Mouse (Mus musculus) neural tube, embryonic 14.5 days (tissue): ENCODE data around the gene Slc22a18. TPM values are rescaled to one million over a fixed set of nuclear protein-coding genes. Genes with fewer than 3 reads are reported as not detected.

ENCODE experiments used
- ATAC-seq: fragments of 200-750 bp; cut with Nextera tagmentation; 2 replicates; pipeline ENCODE4 v1.8.0; 2017; ENCODE audit warnings: low read depth, mild to moderate bottlenecking, moderate TSS enrichment, moderate library complexity
- H3K27ac ChIP-seq: fragments of 300-500 bp; sonication (generic); 2 replicates; pipeline ENCODE4 v1.5.1; 2014; ENCODE audit warnings: low read depth, mild to moderate bottlenecking, control low read depth, low read length, moderate library complexity, mixed read lengths
- H3K27me3 ChIP-seq: fragments of 300-500 bp; sonication (generic); 2 replicates; pipeline ENCODE4 v1.6.1; 2014; ENCODE audit warnings: low read length; ENCODE audit not compliant: control insufficient read depth, insufficient read depth
- H3K36me3 ChIP-seq: fragments of 300-500 bp; sonication (generic); 2 replicates; pipeline ENCODE4 v1.6.1; 2014; ENCODE audit warnings: low read length, mixed read lengths; ENCODE audit not compliant: control insufficient read depth, insufficient read depth
- H3K4me1 ChIP-seq: fragments of 300-500 bp; sonication (generic); 2 replicates; pipeline ENCODE4 v1.6.1; 2014; ENCODE audit warnings: low read length; ENCODE audit not compliant: control insufficient read depth, insufficient read depth
- H3K4me2 ChIP-seq: fragments of 300-500 bp; sonication (generic); 2 replicates; pipeline ENCODE4 v1.6.1; 2014; ENCODE audit warnings: mild to moderate bottlenecking, low read depth, low read length, control low read depth
- H3K4me3 ChIP-seq: fragments of 300-500 bp; sonication (generic); 2 replicates; pipeline ENCODE4 v1.5.1; 2014; ENCODE audit warnings: low read depth, low read length, control low read depth, mixed read lengths
- H3K9ac ChIP-seq: fragments of 300-500 bp; sonication (generic); replicated peaks from 2 replicates; pipeline ENCODE4 v1.6.1; 2014; ENCODE audit warnings: low read depth, mild to moderate bottlenecking, control low read depth, low read length, mixed read lengths
- H3K9me3 ChIP-seq: fragments of 300-500 bp; sonication (generic); 2 replicates; pipeline ENCODE4 v1.6.1; 2016; ENCODE audit warnings: low read length; ENCODE audit not compliant: control insufficient read depth
- WGBS: fragments of 180-500 bp; shearing (Covaris S2); extraction: QIAGEN DNeasy Blood & Tissue Kit; methylation state at CpG from one replicate; pipeline ENCODE4 v1.1.7; 2014; 5-methylcytosine and 5-hydroxymethylcytosine counted together
- polyA plus RNA-seq: library from polyadenylated mRNA; unstranded; fragments of >200 nt; fragmentation: Nextera tagmentation; extraction: Ambion mirVana; gene quantifications from 2 replicates; pipeline ENCODE4 v1.2.1, GENCODE M21; 2014

The Slc22a18 gene
- polyA plus RNA-seq, 1 experiment from 2014 or later: 0.31 TPM

DNA sequence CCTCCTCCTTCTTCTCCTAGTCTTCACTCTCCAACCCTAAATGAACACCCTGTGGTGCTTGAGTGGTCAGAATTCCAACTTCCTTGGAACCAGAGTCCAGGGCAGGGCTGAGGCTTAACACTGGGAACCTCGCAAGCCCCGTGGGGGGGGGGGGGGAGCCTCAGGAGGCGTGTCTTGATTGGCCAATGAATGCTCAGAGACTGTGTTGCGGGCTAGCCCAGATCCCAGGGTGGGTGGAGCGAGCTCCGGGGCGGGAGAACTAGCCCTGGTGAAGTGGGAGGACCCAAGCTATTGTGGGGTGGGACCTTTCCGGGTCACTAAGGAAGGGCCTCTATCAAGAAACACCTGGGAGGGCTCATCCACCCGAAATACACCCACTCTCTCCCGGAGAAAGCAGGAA lies 1.3 kb downstream of the Slc22a18 start:
- Histone ChIP-seq H3K4me2 (no peak overlapping the region), H3K9me3 (no peaks in the 10 kb centered on the region), H3K4me1 (no peaks in the 10 kb centered on the region), H3K9ac (no peak overlapping the region), H3K4me3 (no peak overlapping the region), H3K27ac (no peak overlapping the region), H3K27me3 (no peaks in the 10 kb centered on the region), H3K36me3 (no peaks in the 10 kb centered on the region)
- WGBS: 39% methylated on average over 9 of the region's 10 CpGs
- ATAC-seq: no peak

GRCm38 (mm10) chr7:143475876-143476275 lies 2.3 kb downstream of the Slc22a18 start:
- no peak overlapping the region for H3K4me2 ChIP-seq
- no peak for ATAC-seq
- H3K4me3 ChIP-seq: no peak overlapping the region
- H3K27me3 ChIP-seq: no peaks in the 10 kb centered on the region
- no peaks in the 10 kb centered on the region for H3K36me3 ChIP-seq
- H3K27ac ChIP-seq: no peak overlapping the region
- no peaks in the 10 kb centered on the region for H3K9me3 ChIP-seq
- WGBS: 83% methylated on average over 11 of the region's 11 CpGs
- H3K4me1 ChIP-seq: no peaks in the 10 kb centered on the region
- no peak overlapping the region for H3K9ac ChIP-seq

- Histone ChIP-seq H3K27ac (no peak overlapping the region), H3K4me1 (no peaks in the 10 kb centered on the region), H3K4me2 (no peak overlapping the region), H3K4me3 (no peak overlapping the region), H3K36me3 (no peaks in the 10 kb centered on the region), H3K27me3 (no peaks in the 10 kb centered on the region), H3K9me3 (no peaks in the 10 kb centered on the region), H3K9ac (no peak overlapping the region)
- no peak for ATAC-seq
- WGBS: 92% methylated on average over 3 of the region's 3 CpGs
These were observed 3.3 kb downstream of the Slc22a18 start for GRCm38 (mm10) chr7:143476702-143477335.

DNA sequence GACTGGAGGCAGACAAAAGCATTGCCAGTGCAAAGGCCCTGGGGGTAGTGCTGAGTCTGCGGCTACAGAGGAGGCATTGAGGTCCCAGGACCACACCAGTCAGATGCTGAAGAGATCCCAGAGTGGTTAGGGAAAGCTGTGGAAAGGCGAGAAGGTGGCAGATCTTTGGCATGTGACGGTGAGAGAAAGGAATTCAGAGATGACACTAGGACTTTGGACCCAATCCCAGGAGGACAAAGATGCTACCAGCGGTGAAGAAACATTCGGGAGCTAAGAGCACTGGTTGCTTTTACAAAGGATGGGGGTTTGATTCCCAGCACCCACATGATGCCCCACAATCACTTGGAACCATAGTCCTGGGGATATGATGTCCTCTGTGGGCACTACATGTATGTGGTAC lies 4.3 kb downstream of the Slc22a18 start:
- Histone ChIP-seq H3K4me2 (no peak overlapping the region), H3K27me3 (no peaks in the 10 kb centered on the region), H3K27ac (no peak overlapping the region), H3K36me3 (no peaks in the 10 kb centered on the region), H3K4me3 (no peak overlapping the region), H3K4me1 (no peaks in the 10 kb centered on the region), H3K9me3 (no peaks in the 10 kb centered on the region), H3K9ac (no peak overlapping the region)
- ATAC-seq: no peak
- 88% methylated on average over 5 of the region's 5 CpGs for WGBS

GRCm38 (mm10) chr7:143480498-143480897 lies 7.0 kb downstream of the Slc22a18 start:
- H3K4me3 ChIP-seq: no peak overlapping the region
- H3K4me2 ChIP-seq: no peak overlapping the region
- ATAC-seq: no peak
- H3K9me3 ChIP-seq: no peaks in the 10 kb centered on the region
- no peak overlapping the region for H3K27ac ChIP-seq
- WGBS: 30% methylated on average over 13 of the region's 13 CpGs
- H3K9ac ChIP-seq: no peak overlapping the region
- no peaks in the 10 kb centered on the region for H3K36me3 ChIP-seq
- no peaks in the 10 kb centered on the region for H3K27me3 ChIP-seq
- no peaks in the 10 kb centered on the region for H3K4me1 ChIP-seq

DNA sequence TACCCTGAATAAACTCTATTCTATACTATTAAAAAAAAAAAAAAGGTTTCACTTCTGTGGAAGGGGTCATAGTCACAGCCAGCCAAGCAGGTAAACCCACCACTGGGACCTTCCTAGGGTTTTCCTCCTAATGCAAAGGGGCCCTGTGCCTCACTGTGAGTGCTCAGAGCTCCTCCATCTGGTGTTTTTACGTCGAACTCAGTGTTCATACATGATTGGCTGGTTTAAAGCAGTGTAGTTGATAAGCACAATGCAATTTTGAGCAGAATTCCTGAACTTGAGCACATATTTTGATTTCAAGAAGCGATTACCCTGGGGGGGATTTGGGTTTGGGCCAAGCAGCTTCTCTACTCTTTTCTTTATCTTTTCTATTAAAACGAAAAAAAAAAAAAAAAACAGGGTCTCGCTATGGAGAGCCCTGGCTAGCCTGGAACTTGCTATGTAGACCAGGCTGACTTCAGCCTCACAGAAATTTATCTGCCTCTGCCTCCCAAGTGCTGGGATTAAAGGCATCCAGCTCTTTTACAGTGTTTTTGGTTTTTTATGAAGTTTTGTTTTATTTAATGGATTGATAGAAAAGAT lies 8.4 kb downstream of the Slc22a18 start:
- Histone ChIP-seq H3K9me3 (no peaks in the 10 kb centered on the region), H3K9ac (no peak overlapping the region), H3K4me2 (no peak overlapping the region), H3K36me3 (no peaks in the 10 kb centered on the region), H3K4me3 (no peak overlapping the region), H3K27me3 (no peaks in the 10 kb centered on the region), H3K4me1 (no peaks in the 10 kb centered on the region), H3K27ac (no peak overlapping the region)
- no peak for ATAC-seq
- WGBS: 54% methylated on average over 5 of the region's 5 CpGs

DNA sequence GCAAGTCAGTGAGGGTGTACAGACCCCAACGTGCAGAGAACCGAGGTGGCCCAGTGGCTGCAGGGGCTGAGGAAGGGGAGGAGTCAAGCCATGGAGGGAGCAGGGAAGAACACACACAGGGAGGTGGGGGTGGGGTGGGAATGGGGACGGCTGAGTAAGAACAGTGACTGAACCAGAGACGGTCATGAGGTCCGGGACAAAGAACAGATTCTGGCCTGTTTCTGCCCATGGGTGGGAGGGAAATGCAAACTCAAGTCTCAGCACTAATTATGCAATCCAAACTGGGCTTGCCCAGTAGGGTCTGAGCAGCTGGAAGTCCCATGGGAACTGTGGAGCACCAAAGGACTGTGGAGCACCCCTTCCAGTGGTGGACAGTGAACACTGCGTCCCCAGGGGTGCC lies 9.0 kb downstream of the Slc22a18 start:
- H3K9me3 ChIP-seq: no peaks in the 10 kb centered on the region
- H3K36me3 ChIP-seq: no peaks in the 10 kb centered on the region
- no peak overlapping the region for H3K4me3 ChIP-seq
- no peak overlapping the region for H3K27ac ChIP-seq
- no peak overlapping the region for H3K4me2 ChIP-seq
- ATAC-seq: no peak
- H3K9ac ChIP-seq: no peak overlapping the region
- 13% methylated on average over 6 of the region's 6 CpGs for WGBS
- no peaks in the 10 kb centered on the region for H3K4me1 ChIP-seq
- H3K27me3 ChIP-seq: no peaks in the 10 kb centered on the region

- Histone ChIP-seq H3K4me1 (no peaks in the 10 kb centered on the region), H3K4me3 (no peak overlapping the region), H3K4me2 (no peak overlapping the region), H3K27ac (no peak overlapping the region), H3K9ac (no peak overlapping the region), H3K27me3 (no peaks in the 10 kb centered on the region), H3K9me3 (no peaks in the 10 kb centered on the region), H3K36me3 (no peaks in the 10 kb centered on the region)
- 85% methylated on average over 6 of the region's 6 CpGs for WGBS
- ATAC-seq: no peak
These were observed 16.2 kb downstream of the Slc22a18 start for GRCm38 (mm10) chr7:143489735-143490134.

GRCm38 (mm10) chr7:143493616-143494126 lies 20.1 kb downstream of the Slc22a18 start:
- Histone ChIP-seq H3K36me3 (no peaks in the 10 kb centered on the region), H3K9ac (no peak overlapping the region), H3K27ac (no peak overlapping the region), H3K4me1 (no peaks in the 10 kb centered on the region), H3K4me3 (no peak overlapping the region), H3K4me2 (no peak overlapping the region), H3K9me3 (no peaks in the 10 kb centered on the region), H3K27me3 (no peaks in the 10 kb centered on the region)
- 83% methylated on average over 6 of the region's 6 CpGs for WGBS
- ATAC-seq: no peak
